Mouse (Mus musculus): ENCODE data around the gene Plekha6. TPM values are rescaled to one million over a fixed set of nuclear protein-coding genes. Genes with fewer than 3 reads are reported as not detected.

The Plekha6 gene
- polyA plus RNA-seq, 2 experiments, result 0.81 to 2.1 TPM

- DNase-seq (ENCODE audit: low read depth in 3 of 3, low spot score in 3 of 3) (peak in 1 of 3 experiments; percentile 37), ATAC-seq (ENCODE audit: insufficient read depth) (no peak)
- Histone ChIP-seq H3K4me2 (ENCODE audit: low read depth) (peak overlapping the region; percentile 79), H3K27ac (peak overlapping the region; percentile 93), H3K4me1 (replicated peaks; ENCODE audit: control insufficient read depth in 2 of 2, insufficient read depth in 2 of 2, low read length in 1 of 2) (peaks cover 20 to 26% of the 10 kb centered on the region in 2 experiments), H3K36me3 (replicated peaks; ENCODE audit: control insufficient read depth, insufficient read depth, low read depth) (peaks cover 51% of the 10 kb centered on the region), H3K9me3 (ENCODE audit: control insufficient read depth, low read length) (no peaks in the 10 kb centered on the region), H3K4me3 (ENCODE audit: insufficient read depth in 1 of 2, low read depth in 2 of 2, low read length in 2 of 2) (peak overlapping the region; percentile 88 to 89), H3K27me3 (ENCODE audit: control insufficient read depth, insufficient read depth, low read length) (no peaks in the 10 kb centered on the region), H3K9ac (replicated peaks) (peak overlapping the region; percentile 100)
- TF ChIP-seq CTCF (IDR thresholded peaks at IDR 0.05; ENCODE audit: low read depth), result no peak
- TF ChIP-seq EP300 (IDR thresholded peaks at IDR 0.05; ENCODE audit: low read depth), result 0 out of 2 replicates have a peak, but pooled peaks have one; percentile 22
- 2% methylated on average over 26 of the region's 26 CpGs for WGBS (ENCODE audit: insufficient replicate concordance)
These were observed 31.4 kb upstream of the Plekha6 start for GRCm38 (mm10) chr1:133132388-133133326.

GRCm38 (mm10) chr1:133133425-133133824 is 30.6 kb upstream of the Plekha6 start:
- H3K4me3 ChIP-seq (ENCODE audit: insufficient read depth in 1 of 2, low read depth in 2 of 2, low read length in 2 of 2), result peak overlapping the region; percentile 88 to 89
- no peaks in the 10 kb centered on the region for H3K27me3 ChIP-seq (ENCODE audit: control insufficient read depth, insufficient read depth, low read length)
- ATAC-seq (ENCODE audit: insufficient read depth) (peak; percentile 4; the same call in 1 of the 2 replicates), DNase-seq (ENCODE audit: low read depth in 3 of 3, low spot score in 3 of 3) (peak; percentile 72 to 84 (median 77))
- peak overlapping the region; percentile 93 for H3K27ac ChIP-seq
- H3K4me1 ChIP-seq (replicated peaks; ENCODE audit: control insufficient read depth in 2 of 2, insufficient read depth in 2 of 2, low read length in 1 of 2), result peaks cover 20 to 26% of the 10 kb centered on the region in 2 experiments
- TF ChIP-seq EP300 (IDR thresholded peaks at IDR 0.05; ENCODE audit: low read depth) (peak; percentile 80), CTCF (IDR thresholded peaks at IDR 0.05; ENCODE audit: low read depth) (no peak)
- H3K9me3 ChIP-seq (ENCODE audit: control insufficient read depth, low read length), result no peaks in the 10 kb centered on the region
- H3K36me3 ChIP-seq (replicated peaks; ENCODE audit: control insufficient read depth, insufficient read depth, low read depth), result peaks cover 59% of the 10 kb centered on the region
- WGBS (ENCODE audit: insufficient replicate concordance), result 4% methylated on average over 2 of the region's 2 CpGs
- H3K9ac ChIP-seq (replicated peaks), result peak overlapping the region; percentile 100
- peak overlapping the region; percentile 79 for H3K4me2 ChIP-seq (ENCODE audit: low read depth)

GRCm38 (mm10) chr1:133134071-133134470 is 29.9 kb upstream of the Plekha6 start:
- peaks cover 20 to 24% of the 10 kb centered on the region in 2 experiments for H3K4me1 ChIP-seq (replicated peaks; ENCODE audit: control insufficient read depth in 2 of 2, insufficient read depth in 2 of 2, low read length in 1 of 2)
- H3K27me3 ChIP-seq (ENCODE audit: control insufficient read depth, insufficient read depth, low read length), result no peaks in the 10 kb centered on the region
- peak overlapping the region; percentile 79 for H3K4me2 ChIP-seq (ENCODE audit: low read depth)
- under 1% methylated on average over 4 of the region's 4 CpGs for WGBS (ENCODE audit: insufficient replicate concordance)
- H3K27ac ChIP-seq, result peak overlapping the region; percentile 93
- peaks cover 65% of the 10 kb centered on the region for H3K36me3 ChIP-seq (replicated peaks; ENCODE audit: control insufficient read depth, insufficient read depth, low read depth)
- H3K9ac ChIP-seq (replicated peaks), result peak overlapping the region; percentile 100
- peak overlapping the region; percentile 88 to 89 for H3K4me3 ChIP-seq (ENCODE audit: insufficient read depth in 1 of 2, low read depth in 2 of 2, low read length in 2 of 2)
- H3K9me3 ChIP-seq (ENCODE audit: control insufficient read depth, low read length), result no peaks in the 10 kb centered on the region
- DNase-seq (ENCODE audit: low read depth in 3 of 3, low spot score in 3 of 3) (peak in 2 of 3 experiments; percentile 32 to 46), ATAC-seq (ENCODE audit: insufficient read depth) (no peak)
- TF ChIP-seq EP300 (IDR thresholded peaks at IDR 0.05; ENCODE audit: low read depth), result no peak
- TF ChIP-seq CTCF (IDR thresholded peaks at IDR 0.05; ENCODE audit: low read depth), result no peak

GRCm38 (mm10) chr1:133134881-133135280 is 29.1 kb upstream of the Plekha6 start:
- Histone ChIP-seq H3K27me3 (ENCODE audit: control insufficient read depth, insufficient read depth, low read length) (no peaks in the 10 kb centered on the region), H3K4me3 (ENCODE audit: insufficient read depth in 1 of 2, low read depth in 2 of 2, low read length in 2 of 2) (peak overlapping the region; percentile 88 to 89), H3K4me1 (replicated peaks; ENCODE audit: control insufficient read depth in 2 of 2, insufficient read depth in 2 of 2, low read length in 1 of 2) (peaks cover 12 to 16% of the 10 kb centered on the region in 2 experiments), H3K4me2 (ENCODE audit: low read depth) (peak overlapping the region; percentile 79), H3K9ac (replicated peaks) (peak overlapping the region; percentile 100), H3K9me3 (ENCODE audit: control insufficient read depth, low read length) (no peaks in the 10 kb centered on the region), H3K36me3 (replicated peaks; ENCODE audit: control insufficient read depth, insufficient read depth, low read depth) (peaks cover 72% of the 10 kb centered on the region), H3K27ac (no peak overlapping the region)
- ATAC-seq (ENCODE audit: insufficient read depth) (no peak), DNase-seq (ENCODE audit: low read depth in 3 of 3, low spot score in 3 of 3) (peak in 1 of 3 experiments; percentile 35)
- TF ChIP-seq CTCF (IDR thresholded peaks at IDR 0.05; ENCODE audit: low read depth) (no peak), EP300 (IDR thresholded peaks at IDR 0.05; ENCODE audit: low read depth) (no peak)
- WGBS (ENCODE audit: insufficient replicate concordance), result 12% methylated on average over 4 of the region's 4 CpGs

- no peaks in the 10 kb centered on the region for H3K27me3 ChIP-seq (ENCODE audit: control insufficient read depth, insufficient read depth, low read length)
- H3K36me3 ChIP-seq (replicated peaks; ENCODE audit: control insufficient read depth, insufficient read depth, low read depth), result peaks cover 81% of the 10 kb centered on the region
- no peak for DNase-seq (ENCODE audit: low read depth in 3 of 3, low spot score in 3 of 3)
- H3K4me1 ChIP-seq (replicated peaks; ENCODE audit: control insufficient read depth in 2 of 2, insufficient read depth in 2 of 2, low read length in 1 of 2), result peaks cover 5 to 8% of the 10 kb centered on the region in 2 experiments
- TF ChIP-seq CTCF (IDR thresholded peaks at IDR 0.05; ENCODE audit: low read depth), result no peak
- no peak for TF ChIP-seq EP300 (IDR thresholded peaks at IDR 0.05; ENCODE audit: low read depth)
- H3K4me3 ChIP-seq (ENCODE audit: insufficient read depth in 1 of 2, low read depth in 2 of 2, low read length in 2 of 2), result peak overlapping the region; percentile 39 to 89
- ATAC-seq (ENCODE audit: insufficient read depth), result no peak
- peak overlapping the region; percentile 79 for H3K4me2 ChIP-seq (ENCODE audit: low read depth)
- H3K9me3 ChIP-seq (ENCODE audit: control insufficient read depth, low read length), result no peaks in the 10 kb centered on the region
- no peak overlapping the region for H3K27ac ChIP-seq
- peak overlapping the region; percentile 41 for H3K9ac ChIP-seq (replicated peaks)
- 35% methylated on average over 5 of the region's 5 CpGs for WGBS (ENCODE audit: insufficient replicate concordance)
These were observed 28.2 kb upstream of the Plekha6 start for GRCm38 (mm10) chr1:133135808-133136207.
